Mouse (Mus musculus): ENCODE results near the gene Dennd6a.
A peak's percentile ranks its signal among the peaks of the same experiment; 100 is the strongest.

The Dennd6a gene

GRCm38 (mm10) chr14:26571951-26572675, 1.5 kb upstream of the Dennd6a start:
- DNase-seq (ENCODE audit: low read depth, low spot score), result no peak

GRCm38 (mm10) chr14:26576255-26576780, 2.7 kb downstream of the Dennd6a start:
- peak; percentile 18 for DNase-seq (ENCODE audit: low read depth, low spot score)

- no peak for DNase-seq (ENCODE audit: low read depth, low spot score)
Observed at GRCm38 (mm10) chr14:26578791-26579191, 5.1 kb downstream of the Dennd6a start.

- DNase-seq (ENCODE audit: low read depth, low spot score), result peak; percentile 96
Observed at GRCm38 (mm10) chr14:26579346-26580343, 6.0 kb downstream of the Dennd6a start.

- DNase-seq (ENCODE audit: low read depth, low spot score), result no peak
Observed at GRCm38 (mm10) chr14:26583645-26584044, 10.0 kb downstream of the Dennd6a start.

DNA sequence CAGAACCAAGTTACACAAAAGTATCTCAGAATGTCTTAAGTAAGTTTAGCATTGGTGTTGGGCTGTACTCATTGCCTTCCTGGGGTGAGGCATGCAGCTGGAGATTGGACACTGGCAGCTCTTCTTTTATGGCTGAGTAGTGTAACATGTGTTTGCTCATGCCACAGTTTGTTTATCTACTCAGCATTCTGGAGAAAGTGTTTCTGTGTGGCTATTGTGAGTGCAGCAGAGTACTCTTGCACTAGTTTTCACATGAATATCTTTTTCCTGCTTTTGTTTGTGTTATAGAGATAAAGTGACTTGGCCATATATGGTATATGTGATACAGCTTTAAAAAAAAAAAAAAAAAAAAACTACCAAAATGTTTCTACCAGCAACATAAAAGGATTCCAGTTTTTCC, 13.5 kb downstream of the Dennd6a start:
- DNase-seq (ENCODE audit: low read depth, low spot score), result no peak

DNA sequence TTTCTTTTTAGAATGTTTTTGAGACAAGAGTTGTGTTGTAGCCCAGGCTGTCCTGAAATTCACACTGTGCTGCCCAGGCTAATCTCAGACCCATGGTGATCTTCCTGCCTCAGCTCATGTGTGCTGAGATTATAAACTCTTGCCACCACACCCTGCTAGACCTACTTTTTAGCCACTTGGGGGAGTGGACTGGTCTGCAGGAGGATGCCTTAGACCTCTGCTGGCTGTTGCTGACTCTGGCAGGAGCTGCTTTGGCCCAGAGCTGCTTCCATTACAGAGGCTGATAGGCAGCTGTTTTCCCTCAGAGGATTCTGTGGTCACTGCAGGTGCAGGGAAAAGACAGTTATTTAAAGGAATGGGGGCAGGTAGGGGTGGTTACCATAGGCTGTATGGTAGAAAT, 17.7 kb downstream of the Dennd6a start:
- DNase-seq (ENCODE audit: low read depth, low spot score), result no peak

- no peak for DNase-seq (ENCODE audit: low read depth, low spot score)
Observed at GRCm38 (mm10) chr14:26593281-26593895, 19.7 kb downstream of the Dennd6a start.

DNA sequence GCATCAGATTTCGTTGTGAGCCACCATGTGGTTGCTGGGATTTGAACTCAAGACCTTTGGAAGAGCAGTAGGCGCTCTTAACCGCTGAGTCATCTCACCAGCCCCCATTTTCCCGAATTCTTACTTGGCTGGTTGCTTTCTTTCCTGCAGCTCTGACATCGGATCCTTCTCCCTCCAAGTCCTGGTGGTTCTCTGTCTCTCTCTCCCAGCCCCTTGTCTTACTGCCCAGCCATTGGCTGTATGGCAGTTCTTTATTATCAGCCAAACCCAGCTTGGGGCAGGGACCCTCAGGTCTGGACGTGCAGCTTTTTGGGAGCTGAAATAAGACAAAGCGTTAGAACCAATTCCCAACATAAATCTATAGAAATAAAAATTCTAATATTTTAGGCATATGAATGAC, 21.5 kb downstream of the Dennd6a start:
- no peak for DNase-seq (ENCODE audit: low read depth, low spot score)

DNA sequence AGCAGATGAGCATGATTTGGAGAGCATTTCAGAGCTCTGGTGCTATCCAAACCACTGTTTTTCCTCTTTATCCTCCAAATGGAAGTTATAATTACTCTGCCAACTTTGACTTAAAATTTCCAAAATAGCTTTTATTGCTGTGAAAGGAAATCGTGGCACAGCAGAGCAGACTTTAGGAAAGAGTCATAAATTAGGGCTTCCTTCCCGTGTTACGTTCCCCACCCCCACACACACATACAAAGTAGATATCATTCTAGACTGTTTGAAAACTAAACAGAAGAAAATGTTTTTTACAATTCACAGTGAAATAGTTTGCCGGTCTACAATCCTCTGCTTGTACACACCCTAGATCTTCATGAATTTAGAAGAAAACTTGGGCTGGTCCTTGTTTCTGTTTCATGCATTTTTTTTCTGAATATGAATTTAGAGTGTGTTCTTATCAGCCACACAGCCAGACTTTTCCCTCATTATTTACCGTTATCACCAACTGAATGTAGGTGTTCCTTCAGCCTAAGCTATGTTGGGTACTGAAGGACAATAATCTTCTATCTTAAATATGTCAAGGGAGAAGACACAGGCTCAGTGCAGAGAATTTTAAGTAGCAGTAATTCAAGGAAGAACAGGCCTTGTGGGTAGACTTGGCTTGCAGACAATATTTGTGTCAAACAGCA, 22.2 kb downstream of the Dennd6a start:
- DNase-seq (ENCODE audit: low read depth, low spot score), result peak; percentile 43

GRCm38 (mm10) chr14:26605354-26605753, 31.7 kb downstream of the Dennd6a start:
- no peak for DNase-seq (ENCODE audit: low read depth, low spot score)

DNA sequence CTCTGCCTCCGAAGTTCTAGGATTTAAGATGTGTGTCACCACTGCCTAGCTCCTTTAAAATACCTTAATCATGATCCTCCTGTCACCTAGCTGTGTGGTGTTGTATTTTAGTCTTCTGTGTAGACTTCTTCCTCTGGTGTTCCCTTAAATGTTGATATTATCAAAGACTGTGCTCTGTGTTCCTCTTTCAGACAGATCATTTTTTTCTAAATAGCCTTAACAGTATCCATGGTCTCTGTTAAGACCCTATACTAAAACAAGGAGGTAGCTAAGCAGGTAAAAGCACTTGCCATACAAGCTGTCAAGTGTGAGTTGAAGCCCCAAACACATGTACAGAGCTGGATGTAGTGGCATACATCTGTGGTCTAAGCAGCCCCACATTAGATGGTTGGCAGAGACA, 36.0 kb downstream of the Dennd6a start:
- no peak for DNase-seq (ENCODE audit: low read depth, low spot score)

GRCm38 (mm10) chr14:26610689-26611088, 37.0 kb downstream of the Dennd6a start:
- no peak for DNase-seq (ENCODE audit: low read depth, low spot score)

GRCm38 (mm10) chr14:26625301-26625700, 51.6 kb downstream of the Dennd6a start:
- no peak for DNase-seq (ENCODE audit: low read depth, low spot score)

GRCm38 (mm10) chr14:26626605-26627140, 53.0 kb downstream of the Dennd6a start:
- no peak for DNase-seq (ENCODE audit: low read depth, low spot score)

DNA sequence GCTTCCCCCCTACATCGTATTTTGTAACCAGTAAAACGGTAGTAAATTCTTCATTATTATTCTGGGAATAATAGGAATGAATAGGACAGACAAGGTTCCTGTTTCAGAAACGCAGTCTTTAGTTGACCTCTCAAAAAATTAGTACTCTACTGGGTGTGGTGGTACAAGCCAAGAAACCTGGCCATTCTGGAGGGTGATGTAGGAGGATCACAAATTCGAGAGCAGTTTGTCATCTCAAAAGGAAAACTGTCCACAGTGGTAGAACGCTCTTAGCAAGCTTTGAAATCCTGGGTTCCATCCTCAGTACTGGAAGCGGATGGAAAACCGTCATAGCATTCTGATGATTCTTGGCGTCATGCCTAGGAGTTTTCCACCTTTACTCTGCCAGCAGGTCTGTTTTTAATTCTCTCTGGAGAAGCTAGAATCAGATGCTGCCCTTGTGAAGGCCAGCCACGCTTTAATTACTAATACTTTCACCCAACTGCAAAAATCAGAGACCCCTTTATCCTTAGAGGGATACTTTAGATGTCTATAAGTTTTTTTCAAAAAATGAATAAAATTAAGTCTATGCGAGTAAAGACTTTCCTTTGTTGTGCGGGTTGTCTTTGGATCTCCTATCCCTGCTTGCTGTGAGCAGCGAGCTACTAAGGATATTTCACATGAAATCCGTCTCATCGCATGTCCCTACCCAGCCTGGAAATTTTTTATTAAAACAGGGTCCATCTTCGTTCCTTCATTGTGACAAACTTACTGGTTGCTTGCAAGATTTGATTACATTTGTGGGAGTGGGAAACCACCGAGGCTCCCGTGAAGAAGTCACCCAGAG, 63.6 kb downstream of the Dennd6a start:
- peak; percentile 70 for DNase-seq (ENCODE audit: low read depth, low spot score)

- peak; percentile 100 for DNase-seq (ENCODE audit: low read depth, low spot score)
Observed at GRCm38 (mm10) chr14:26637851-26638707, 64.4 kb downstream of the Dennd6a start, which contains the start of gene Arf4. Gene Arf4 (plus strand): TSS chr14:26638074.

DNA sequence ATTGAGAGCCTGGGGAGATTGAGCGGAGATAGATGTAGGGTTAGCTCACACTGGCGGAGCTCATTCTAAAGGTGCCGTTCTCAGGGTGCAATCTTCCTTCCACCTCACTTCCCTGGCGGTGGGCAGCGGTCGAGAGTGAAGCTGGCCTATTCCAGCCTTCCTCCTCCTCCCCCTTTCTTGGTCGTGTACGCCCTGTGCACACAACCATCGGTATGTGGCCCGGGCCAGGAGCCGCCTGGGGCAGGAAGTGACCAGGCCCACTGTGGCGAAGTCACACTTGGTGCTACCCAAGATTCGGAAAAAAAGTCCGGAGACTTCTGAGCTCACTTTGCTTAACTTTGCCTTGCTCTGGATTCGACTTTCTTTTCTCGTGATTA, 65.0 kb downstream of the Dennd6a start:
- DNase-seq (ENCODE audit: low read depth, low spot score), result peak; percentile 43

- DNase-seq (ENCODE audit: low read depth, low spot score), result peak; percentile 57
Observed at GRCm38 (mm10) chr14:26639251-26639650, 65.6 kb downstream of the Dennd6a start.
